Mouse (Mus musculus) kidney, adult 9 months (tissue): ENCODE results near the gene Cd300c.
"Not testable (repeated sequence)": the region's sequence is repeated elsewhere in the genome, so short reads cannot be mapped to it uniquely, and the experiment has no call there.

Experiments
- DNase-seq: peaks from one replicate; pipeline ENCODE4 v3.0.0; 2022

Cd300c gene

GRCm38 (mm10) chr11:114968752-114969207 lies at the start of gene Cd300c:
Gene Cd300c (minus strand): TSS chr11:114969157.
- DNase-seq = peak; percentile 1

- DNase-seq = not testable (repeated sequence)
These were observed 47.1 kb upstream of the Cd300c start, which contains the start of gene Cd300ld2 for GRCm38 (mm10) chr11:115016093-115016492. Gene Cd300ld2 (minus strand): TSS chr11:115016193.

DNA sequence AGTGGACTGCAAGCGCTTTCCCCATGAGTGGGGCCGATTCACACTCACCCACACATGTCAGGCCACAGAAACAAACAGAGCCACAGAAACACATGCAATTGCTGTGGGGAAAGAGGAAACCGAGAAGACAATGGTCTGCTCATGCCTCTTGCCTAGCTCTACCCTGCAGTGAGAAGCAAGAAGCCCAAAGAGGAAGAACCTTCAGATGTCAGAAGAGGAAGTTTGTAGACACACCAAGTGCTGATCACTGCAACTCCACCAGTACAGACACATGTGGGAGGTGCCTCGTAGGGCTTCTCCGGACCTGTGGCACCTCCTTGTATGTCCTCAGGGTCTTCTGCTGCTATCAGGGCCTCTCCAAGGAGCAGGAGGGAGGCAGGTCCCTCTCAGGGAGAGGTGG lies 35.1 kb upstream of the Cd300c start:
- no peak for DNase-seq

DNA sequence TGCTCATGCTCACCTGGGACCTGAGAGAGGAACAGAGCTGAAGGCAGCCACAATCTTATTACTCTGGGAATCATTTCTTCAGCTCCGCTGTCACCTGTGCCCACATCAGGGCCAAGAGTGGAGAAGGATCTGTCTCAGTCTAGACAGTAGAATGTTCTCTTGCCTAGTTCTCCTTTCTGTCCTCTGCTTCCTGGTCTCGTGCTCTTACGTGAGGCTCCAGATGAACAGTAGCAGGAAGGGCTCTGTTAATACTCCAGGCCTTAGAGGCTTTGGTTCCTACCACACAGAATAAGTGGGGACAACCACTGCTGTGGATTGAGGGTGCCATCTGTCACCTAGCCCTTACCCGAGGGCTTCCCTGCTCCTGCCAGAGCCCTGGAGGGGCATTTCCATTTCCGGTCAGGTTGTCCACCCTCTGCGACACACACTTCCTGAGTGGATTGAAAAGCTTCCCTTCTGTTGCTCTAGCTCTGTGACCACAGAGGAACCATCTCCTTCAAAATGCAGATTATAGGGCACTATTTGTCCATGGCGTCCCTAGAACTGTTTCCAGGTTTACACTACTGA lies 32.6 kb upstream of the Cd300c start, which contains the start of gene Cd300c2:
Gene Cd300c2 (minus strand): TSS at position 407 of the 567 bp plus-strand sequence.
- DNase-seq = no peak

DNA sequence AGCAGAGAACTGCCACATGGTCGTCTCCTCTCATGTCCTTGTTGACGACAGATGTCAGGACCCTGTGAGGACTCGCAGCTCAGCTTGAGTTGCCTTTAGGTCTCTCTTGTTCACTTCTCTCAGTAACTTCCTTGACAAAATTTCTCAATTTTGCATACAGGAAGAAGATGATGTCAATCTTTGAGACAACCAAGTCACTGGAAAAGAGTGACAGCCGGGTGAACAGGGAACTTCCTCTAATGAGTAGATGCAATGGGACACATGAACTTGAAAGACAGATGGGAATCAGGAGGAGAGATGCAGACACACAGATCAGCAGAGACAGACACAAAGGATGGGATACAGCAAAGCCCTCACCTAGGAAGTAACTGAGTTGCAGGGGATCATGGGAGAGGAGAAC lies 20.8 kb upstream of the Cd300c start, which contains the start of gene Cd300ld:
Gene Cd300ld (minus strand): TSS at position 130 of the 400 bp plus-strand sequence.
- DNase-seq = no peak

DNA sequence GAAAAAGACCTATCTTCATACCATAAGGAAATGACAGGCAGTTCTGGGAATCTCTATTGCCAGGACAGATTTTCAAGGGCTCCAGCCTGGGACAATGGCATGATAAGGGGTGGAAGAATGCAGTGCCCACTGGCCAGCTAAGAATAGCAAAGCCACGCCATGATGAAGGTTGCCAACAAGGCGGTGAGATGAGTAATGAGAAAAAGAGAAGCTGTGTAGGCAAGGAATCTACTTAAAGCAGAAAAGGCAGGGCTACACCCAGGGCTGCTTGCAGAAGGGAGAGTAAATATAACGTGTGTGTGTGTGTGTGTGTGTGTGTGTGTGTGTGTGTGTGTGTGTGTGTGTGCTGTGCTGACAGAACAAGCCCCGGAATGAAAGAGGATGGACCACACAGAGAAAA lies 12.9 kb upstream of the Cd300c start:
- DNase-seq = no peak

DNA sequence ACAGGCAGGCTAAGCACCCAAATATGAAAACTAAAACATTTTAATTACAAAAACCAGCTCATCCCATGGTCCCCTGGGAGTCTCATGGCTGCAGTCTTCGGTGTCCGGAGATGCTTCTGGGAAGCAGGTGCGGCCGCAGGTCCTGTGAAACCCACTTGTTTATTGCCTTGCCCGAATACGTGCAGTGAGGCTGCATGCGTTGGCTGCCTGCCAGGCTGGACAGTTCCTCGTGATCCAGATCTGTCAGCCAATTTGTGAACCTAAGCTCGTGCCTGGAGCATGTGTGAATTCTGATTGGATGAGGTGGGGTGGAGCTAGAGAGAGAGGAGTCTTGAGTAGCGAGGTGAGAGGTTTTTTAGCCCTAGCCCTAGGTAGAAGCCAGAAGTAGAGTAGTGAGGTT lies 3.8 kb upstream of the Cd300c start:
- DNase-seq = no peak

DNA sequence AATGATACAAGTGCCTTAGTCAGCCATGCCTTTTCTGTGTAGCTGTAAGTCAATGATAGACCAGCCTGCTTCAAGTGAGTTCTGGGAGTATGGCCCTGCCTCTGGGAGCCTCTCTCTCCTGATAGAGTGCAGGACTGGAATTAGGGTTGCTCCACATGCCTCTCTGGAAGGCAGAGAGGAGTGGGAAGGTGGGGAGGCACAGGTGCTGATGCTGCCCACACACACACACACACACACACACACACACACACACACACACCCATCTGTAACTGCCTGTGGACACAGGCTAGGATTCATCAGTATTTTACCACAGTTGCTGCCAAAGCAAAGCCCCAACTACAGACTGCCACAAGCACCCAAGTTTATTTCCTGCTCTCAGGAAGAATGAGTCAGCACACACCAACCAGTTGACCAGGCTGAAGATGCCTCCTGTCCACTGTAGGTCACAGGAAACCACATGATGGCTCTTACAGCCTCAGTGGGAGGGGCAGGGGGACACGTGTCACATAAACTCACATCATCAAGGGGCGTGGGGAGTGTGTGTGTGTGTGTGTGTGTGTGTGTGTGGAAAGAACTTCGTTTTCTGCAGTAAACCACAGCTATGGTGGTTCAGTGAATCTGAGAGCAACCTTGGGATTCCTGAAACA lies 3.7 kb downstream of the Cd300c start:
- DNase-seq = no peak

DNA sequence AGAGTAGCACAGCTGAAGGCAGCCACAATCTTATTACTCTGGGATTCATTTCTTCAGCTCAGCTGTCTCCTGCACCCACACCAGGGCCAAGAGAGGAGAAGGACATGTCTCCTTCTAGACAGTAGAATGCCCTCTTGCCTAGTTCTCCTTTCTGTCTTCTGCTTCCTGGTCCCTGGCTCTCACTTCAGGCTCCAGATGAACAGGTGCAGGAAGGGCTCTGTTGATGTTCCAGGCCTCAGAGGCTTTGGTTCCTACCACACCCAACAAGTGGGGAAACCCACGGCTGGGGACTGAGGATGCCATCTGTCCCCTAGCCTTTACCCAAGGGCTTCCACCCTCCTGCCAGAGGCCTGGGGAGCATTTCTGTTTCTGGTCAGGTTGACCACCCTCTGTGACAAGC lies 8.6 kb downstream of the Cd300c start:
- DNase-seq = no peak

GRCm38 (mm10) chr11:114934144-114934543 lies 34.8 kb downstream of the Cd300c start, which contains the start of gene Cd300lb:
Gene Cd300lb (minus strand): TSS chr11:114934386.
- no peak for DNase-seq

DNA sequence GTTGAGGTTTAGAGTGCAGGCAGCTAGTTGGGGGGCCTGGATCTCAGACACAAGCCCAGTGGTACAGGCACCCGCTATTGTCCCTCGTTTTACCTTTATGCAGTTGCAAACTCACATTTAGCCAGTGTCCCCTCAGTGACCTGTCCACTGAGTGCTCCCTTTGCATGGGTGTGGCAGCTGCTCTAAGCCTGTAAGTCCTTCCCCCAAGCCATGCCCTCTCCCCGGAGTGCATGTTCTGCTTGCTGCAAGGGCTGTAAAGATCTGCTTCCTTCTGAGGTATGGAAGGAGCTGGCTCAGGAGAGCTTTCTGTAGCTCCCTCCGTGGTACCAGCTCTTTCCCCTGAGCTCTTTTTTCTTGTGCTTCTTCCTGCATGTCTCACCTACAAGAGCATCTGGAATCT lies 35.4 kb downstream of the Cd300c start:
- DNase-seq = no peak

DNA sequence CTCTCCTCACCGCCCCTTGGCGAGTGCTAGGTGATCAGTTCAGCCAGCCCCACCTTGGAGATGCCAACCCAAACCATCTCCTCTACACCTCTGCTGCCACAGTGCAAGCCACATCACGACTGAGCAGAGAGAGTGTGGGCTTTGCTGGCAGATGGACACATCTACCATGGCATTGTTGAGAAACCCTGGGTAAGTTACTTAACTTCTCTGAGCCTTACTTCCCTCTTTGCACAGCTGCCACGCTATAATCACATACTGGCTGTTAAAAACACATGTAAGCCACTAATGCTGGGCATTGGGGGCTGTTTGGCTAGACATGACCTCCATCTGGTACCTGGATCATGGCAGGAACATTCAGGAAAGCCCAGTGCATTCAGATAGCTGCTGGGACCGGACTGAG lies 37.9 kb downstream of the Cd300c start:
- DNase-seq = no peak

DNA sequence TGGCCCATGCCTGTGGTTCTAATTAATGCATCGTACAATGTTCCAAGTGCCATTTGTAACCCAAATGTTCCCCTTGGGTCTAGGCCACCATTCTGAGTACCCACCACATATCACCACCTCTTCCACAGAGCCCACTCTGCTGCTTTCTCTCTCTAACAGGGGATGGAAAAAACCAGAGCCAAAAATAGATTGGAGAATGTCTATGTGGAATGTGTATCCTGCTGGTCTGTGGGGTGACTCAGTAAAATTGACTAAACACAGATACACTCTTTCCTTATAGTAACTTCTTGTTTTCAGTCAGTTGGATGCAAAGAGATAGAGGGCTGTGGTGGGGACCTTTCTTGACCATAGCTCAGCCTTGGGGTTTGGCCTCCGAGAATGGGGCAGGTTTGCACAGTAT lies 39.4 kb downstream of the Cd300c start:
- DNase-seq = no peak

GRCm38 (mm10) chr11:114923961-114924360 lies 45.0 kb downstream of the Cd300c start:
- DNase-seq = no peak

- no peak for DNase-seq
These were observed 46.5 kb downstream of the Cd300c start for GRCm38 (mm10) chr11:114922439-114922838.

GRCm38 (mm10) chr11:114917120-114917519 lies 51.8 kb downstream of the Cd300c start:
- DNase-seq = no peak

DNA sequence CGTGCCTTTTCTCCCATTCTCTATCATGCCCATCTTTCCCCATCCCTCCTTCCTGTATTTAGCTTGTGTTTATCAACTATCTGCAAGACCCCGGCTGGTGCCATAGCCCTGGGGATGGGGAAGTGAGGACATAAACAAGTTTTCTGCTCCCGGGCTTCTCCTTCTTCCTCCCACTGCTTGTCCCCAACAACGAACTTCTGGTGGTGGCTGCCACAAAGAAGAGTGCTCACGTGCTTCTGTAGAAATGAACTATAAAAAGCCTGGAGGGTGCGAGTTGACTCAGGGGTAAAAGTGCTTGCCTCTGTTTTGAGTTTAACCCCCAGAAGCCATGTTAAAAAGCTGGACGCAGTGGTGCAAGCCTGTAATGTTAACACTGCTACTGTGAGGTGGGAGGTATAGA lies 54.0 kb downstream of the Cd300c start:
- no peak for DNase-seq

- peak; percentile 78 for DNase-seq
These were observed 56.1 kb downstream of the Cd300c start for GRCm38 (mm10) chr11:114912847-114913246.

GRCm38 (mm10) chr11:114909538-114909937 lies 59.4 kb downstream of the Cd300c start:
- DNase-seq = not testable (repeated sequence)

DNA sequence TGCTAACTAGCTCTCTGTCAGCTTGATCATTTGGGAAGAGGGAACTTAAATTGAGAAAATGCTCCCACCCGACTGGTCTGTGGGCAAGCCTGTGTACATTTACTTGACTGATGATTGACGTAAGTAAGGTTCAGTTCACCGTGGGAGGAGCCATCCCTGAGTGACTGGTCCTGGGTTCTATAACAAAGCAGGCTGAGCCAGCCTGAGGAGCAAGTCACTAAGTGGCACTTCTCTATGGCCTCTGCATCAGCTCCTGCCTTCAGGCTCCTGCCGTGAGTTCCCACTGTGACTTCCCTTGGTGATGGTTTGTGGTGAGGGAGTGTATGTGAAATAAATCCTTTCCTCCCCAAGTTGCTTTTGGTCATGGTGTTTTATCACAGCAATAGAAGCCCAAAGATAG lies 60.9 kb downstream of the Cd300c start:
- no peak for DNase-seq

DNA sequence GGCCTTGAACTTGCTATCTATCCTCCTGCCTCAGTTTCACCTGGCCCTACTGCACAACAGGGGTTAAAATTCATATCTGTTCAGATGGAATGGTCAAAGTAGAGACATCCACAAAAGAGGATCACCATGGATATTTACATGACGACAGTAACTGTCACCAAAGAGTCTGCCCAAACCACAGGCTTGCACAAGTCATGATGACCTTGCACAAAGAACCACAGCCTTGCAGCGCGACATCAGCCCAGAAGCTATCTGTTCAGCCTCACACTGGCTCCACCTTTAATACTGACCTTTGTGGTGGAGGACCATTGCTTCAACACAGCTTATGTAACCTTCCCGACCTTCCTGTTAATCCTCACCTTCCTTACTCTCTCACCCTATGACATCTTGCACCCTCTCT lies 61.4 kb downstream of the Cd300c start:
- DNase-seq = no peak
